Mouse (Mus musculus): Measurements from ENCODE around the gene Invs.

The Invs gene

GRCm38 (mm10) chr4:48279498-48280134, at the start of gene Invs, which contains the start of gene Erp44:
TSS of gene Invs (plus strand) at chr4:48279760.
TSS of gene Erp44 (minus strand) at chr4:48279558.
- DNase-seq (ENCODE audit: low spot score in 2 of 2), result peak; percentile 94

DNA sequence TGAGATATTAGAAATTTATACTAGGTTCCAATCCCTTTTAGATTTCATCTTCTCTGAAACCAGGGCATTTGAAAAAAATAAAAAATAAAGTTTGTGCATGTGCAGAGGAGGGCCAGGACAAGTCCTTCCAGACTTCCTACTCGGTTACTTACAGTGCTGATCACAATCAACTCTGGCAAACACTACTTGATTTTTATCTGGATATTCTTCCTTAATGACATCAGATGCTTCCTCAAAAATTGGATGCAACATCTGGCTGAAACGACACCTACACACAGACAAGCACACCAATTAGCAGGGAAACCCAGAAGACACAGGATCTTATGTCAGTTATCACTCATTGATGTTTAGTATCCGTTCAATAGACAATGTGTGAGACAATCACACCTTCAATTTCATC, 42.8 kb upstream of the Invs start:
- no peak for DNase-seq (ENCODE audit: low spot score in 2 of 2)

- no peak for DNase-seq (ENCODE audit: low spot score in 2 of 2)
Measured at GRCm38 (mm10) chr4:48239046-48239445, 40.5 kb upstream of the Invs start.

DNA sequence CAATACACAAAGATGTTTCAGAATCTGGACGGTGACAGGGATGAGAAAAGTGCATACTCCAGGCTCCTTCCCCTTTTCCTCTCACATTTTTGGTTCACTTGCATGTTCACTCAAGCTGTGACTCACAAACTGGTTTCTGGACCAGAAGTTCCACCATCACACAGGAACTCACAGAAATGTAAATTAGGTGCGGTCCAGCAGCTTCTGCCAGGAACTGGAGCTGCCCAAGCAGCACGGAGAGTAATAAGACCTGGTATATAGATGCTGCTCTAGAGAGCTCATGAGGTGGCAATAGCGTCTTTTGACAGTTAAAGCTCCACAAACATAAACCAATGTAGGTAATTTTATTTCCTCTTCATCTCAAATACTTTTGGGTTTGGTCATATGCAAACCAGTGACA, 37.1 kb upstream of the Invs start:
- DNase-seq (ENCODE audit: low spot score in 2 of 2), result no peak

DNA sequence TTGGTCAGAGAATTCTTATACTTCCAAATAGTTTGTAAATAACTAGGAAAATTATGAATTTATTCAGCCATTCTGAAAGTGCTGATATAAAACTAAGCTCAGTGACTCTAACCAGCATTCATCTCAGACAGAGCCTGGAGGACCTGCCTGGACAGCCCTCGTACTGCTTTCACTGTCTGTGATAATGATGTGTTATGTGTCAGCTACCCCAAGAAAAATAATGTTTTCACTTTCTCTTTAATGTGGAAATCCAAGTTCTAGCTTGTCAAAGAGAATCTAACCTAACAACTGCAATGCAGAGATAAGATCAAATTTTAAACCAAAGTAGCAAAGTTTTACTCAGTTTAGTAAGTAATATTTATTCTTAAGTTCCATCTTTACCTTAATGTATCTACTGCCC, 35.8 kb upstream of the Invs start:
- DNase-seq (ENCODE audit: low spot score in 2 of 2), result no peak

DNA sequence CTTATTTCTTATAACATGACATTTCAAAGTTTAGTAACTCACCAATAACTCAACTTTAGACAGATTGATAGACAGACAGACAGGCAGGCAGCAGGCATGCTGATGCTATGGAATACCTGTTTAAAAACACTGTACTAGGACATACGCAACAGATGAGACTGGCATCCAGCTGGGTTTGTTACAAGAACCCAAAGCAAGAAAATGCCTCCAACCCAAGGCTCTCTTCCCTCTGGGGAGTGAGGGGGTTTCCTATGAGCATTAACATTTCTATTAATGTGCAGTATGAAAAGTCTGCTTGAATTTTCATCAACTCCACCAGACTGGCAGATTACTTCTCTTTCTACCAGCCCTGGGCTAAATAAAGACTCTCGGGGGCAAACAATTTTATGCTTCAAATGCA, 35.3 kb upstream of the Invs start:
- DNase-seq (ENCODE audit: low spot score in 2 of 2), result no peak

DNA sequence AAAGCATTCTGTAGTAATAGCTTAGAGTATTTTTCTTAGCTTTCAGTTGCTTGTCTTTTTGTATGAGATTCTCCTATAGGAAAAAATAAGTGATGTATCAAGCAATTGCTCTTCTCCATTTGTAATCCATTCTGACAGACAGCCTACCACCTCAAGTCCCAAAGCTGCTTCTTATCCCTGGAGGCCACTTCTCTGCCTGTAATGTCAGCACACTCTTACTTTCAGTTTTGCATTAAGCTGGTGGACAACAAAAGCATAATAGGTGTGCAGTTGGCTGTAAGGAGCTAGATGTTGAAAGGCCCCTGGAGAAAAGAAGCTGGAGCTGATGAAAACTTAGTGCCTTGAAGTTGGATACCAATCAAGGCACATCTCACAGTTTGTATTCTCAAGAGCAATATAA, 26.3 kb upstream of the Invs start:
- DNase-seq (ENCODE audit: low spot score in 2 of 2), result no peak

DNA sequence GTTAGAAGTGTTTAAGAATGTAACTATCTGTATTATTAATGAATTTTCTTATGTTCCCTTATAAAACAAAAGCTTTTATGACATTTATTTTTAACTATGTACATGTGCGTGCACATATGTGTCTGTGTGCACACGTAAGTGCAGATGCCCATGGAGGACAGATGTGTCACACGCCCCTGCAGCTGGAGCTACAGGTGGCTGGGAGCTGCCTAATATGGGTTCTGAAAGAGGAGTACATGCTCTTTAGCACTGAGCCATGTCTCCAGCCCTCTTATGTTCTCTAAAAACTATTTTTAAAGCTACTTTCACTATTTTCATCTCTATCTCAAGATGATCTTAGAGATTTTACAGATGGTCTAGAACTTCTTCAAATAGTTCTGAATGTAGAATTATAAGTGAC, 21.5 kb upstream of the Invs start:
- DNase-seq (ENCODE audit: low spot score in 2 of 2), result no peak

- DNase-seq (ENCODE audit: low spot score in 2 of 2), result no peak
Measured at GRCm38 (mm10) chr4:48267683-48268082, 11.9 kb upstream of the Invs start.

GRCm38 (mm10) chr4:48268127-48268526, 11.4 kb upstream of the Invs start:
- no peak for DNase-seq (ENCODE audit: low spot score in 2 of 2)

GRCm38 (mm10) chr4:48270532-48270931, 9.0 kb upstream of the Invs start:
- no peak for DNase-seq (ENCODE audit: low spot score in 2 of 2)

- DNase-seq (ENCODE audit: low spot score in 2 of 2), result no peak
Measured at GRCm38 (mm10) chr4:48271838-48272237, 7.7 kb upstream of the Invs start.

DNA sequence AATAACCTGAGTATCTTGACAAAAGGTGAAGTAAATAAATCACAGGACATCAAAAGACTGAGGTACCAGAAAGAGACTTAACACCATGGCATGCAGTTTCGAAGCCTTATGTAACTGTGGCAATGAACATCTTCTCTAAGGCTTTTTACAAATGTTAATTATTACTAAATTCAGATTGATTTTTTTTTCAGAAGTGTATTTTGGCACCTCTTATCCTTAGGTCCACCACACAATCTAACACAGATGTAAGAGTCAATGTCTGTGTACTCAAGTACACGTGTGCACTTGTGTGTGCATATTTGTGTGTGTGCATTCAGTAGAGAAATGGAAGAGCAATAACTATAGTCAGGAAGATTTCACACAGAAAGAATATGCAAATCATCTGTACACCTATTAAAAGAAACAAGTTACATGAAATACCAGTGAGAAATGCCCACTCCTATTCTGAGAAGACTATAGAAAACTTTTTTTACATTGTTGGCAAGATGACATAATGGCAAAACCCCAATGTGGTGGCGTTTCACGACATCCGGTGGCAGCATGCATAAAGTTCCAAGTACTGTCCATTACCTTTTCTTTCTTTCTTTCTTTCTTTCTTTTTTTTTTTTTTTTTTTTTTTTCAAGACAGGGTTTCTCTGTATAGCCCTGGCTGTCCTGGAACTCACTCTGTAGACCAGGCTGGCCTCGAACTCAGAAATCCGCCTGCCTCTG, 6.3 kb upstream of the Invs start:
- DNase-seq (ENCODE audit: low spot score in 2 of 2), result no peak

GRCm38 (mm10) chr4:48275736-48276135, 3.8 kb upstream of the Invs start:
- DNase-seq (ENCODE audit: low spot score in 2 of 2), result no peak

DNA sequence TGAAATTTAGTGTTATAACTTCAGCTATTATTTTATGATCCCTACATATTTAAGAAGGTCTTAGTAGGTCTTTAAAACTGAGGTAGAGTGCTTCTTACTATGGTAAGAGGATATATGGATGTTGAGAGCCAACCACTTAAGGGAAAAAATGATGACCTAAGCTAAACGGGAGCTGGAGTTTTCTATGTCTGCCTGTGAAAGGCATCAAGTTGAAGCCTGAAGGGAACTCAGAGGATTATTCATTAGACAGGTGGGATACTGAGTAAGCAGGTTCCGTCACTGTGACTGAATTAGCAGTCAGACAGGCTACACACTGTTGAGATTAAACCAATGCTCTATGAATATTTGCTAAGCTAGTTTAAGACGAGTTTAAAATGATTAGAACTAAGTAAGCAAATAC, 2.5 kb upstream of the Invs start:
- no peak for DNase-seq (ENCODE audit: low spot score in 2 of 2)

DNA sequence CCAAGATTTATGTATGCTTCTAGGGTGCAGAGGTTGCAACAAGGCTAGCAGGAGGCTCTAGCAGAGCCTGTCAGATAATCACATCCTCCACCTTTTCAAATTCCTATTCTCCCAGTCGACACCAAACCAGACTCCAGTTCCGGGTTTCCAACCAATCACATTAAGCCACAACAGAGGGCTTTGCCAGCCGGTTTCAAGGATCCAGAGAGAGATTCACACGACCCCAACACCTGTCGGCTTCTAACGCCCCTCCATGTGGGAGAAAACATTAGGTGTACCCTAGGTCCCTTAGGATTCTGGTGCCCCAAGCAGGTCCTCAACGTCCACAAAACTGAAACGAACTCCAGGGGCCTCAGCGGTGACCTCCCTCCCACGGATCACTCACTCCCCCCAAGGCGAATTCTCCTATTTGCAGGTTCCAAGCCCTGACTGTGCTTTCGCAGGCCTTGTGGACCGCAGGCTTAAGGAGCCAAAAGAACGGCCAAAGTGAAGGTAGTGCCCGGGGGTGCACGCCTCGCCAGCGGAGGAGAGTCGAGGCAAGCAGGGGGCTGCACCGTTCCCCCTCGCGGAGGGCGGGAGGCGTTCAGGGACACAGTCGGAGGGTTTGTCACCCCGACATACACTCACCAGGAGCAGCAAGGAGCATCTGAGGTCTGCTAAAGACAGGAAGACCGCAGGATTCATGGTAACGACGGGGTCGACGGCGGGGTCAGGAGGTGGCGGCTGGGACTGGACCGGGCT, 633 bp upstream of the Invs start:
- no peak for DNase-seq (ENCODE audit: low spot score in 2 of 2)

- no peak for DNase-seq (ENCODE audit: low spot score in 2 of 2)
Measured at GRCm38 (mm10) chr4:48281121-48281520, 1.6 kb downstream of the Invs start.

DNA sequence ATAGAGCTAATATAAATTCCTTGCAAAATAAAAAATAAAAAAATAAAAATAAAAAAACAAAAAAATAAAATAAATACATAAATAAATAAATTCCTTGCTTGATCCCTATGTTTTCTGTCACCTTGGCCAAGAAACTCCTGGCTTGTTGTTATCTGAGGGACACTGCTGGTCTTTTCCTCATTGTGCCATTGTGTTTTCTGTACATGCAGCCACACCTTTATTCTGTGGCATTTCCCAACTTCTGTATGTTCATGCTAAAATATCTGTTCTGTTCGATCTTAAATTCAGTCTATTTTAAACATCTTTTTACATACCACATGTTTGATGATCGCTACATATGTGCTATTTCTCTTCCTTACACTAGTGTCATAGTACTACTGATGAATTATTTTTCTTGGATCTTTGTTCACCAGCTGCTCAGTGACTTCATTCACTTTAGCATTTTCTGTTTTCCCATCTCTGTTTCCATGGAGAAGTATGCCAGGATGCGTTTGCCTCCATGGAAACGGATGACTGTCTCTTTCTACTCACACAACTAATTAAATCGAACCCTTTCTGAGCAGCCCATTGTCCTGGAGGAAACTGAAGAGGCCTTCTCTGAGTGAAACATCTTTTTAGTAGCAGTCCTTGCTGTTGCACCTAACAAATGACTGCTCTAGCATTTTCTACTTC, 7.7 kb downstream of the Invs start:
- peak in 1 of 2 experiments; percentile 24 for DNase-seq (ENCODE audit: low spot score in 2 of 2)

- DNase-seq (ENCODE audit: low spot score in 2 of 2), result no peak
Measured at GRCm38 (mm10) chr4:48314814-48315213, 35.3 kb downstream of the Invs start.

DNA sequence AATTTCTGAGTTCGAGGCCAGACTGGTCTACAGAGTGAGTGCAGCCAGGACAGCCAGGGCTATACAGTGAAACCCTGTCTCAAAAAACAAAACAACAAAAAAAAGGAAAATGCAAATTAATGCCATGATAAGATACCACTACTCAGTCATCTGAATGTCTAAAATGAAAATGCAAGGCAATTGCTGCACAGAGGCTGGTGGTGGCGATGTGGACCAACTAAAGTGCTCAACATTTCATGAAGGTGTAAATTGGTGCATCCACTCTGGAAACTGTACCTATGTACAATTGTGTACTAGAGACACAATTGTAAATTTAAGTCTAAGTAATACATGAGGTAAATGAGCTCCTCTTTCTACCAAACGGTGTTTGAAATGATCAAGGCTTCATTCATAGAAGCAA, 36.5 kb downstream of the Invs start:
- no peak for DNase-seq (ENCODE audit: low spot score in 2 of 2)

- DNase-seq (ENCODE audit: low spot score in 2 of 2), result no peak
Measured at GRCm38 (mm10) chr4:48321276-48321675, 41.7 kb downstream of the Invs start.

DNA sequence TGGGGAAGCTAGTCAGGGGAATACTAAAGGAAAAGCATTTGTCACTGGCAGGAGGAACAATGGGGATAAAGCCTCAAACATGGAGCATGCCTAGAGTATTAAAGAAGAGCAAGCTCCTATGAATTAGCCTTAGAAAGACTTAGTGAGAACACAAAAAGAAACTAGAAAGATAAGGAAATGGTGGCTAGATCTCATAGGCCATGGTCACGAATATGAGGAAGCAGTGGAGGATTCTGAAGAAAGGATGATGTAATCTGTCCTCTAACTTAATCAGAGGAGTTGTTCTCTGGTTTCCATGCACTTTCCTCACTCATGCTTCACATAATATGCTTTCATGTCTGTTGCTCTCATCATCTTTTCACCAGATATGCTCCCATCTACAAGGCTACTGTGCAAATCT, 42.5 kb downstream of the Invs start:
- DNase-seq (ENCODE audit: low spot score in 2 of 2), result no peak

Measured in frontal cortex, postnatal 10 days (tissue).